Mouse (Mus musculus) left cerebral cortex, adult 2 months (tissue): ENCODE data around the gene Ahsa2. TPM values are rescaled to one million over a fixed set of nuclear protein-coding genes. Genes with fewer than 3 reads are reported as not detected.
"Not testable (repeated sequence)": the region's sequence is repeated elsewhere in the genome, so short reads cannot be mapped to it uniquely, and the experiment has no call there.

ENCODE experiments used
- DNase-seq, 2 experiments: peaks; one replicate each; pipeline ENCODE4 v3.0.0; 2021 to 2022; ENCODE audit warnings: low spot score in 2 of 2, mixed read lengths in 1 of 2; ENCODE audit errors: extremely low spot score in 1 of 2
- H3K27ac ChIP-seq: fragments of 200-600 bp; 2 replicates; pipeline ENCODE4 v1.8.1; 2022
- H3K4me3 ChIP-seq: fragments of 200-600 bp; 2 replicates; pipeline ENCODE4 v1.8.1; 2022
- CTCF ChIP-seq: fragments of 200-600 bp; IDR thresholded peaks from 2 replicates; pipeline ENCODE4 v1.8.1; 2022; ENCODE audit warnings: antibody characterized with exemption, mild to moderate bottlenecking, moderate library complexity
- intact Hi-C: fragments of 180-260 bp; cut with DNase I; formaldehyde crosslinking; loops from one replicate; pipeline ENCODE4 v1.15.1; 2025
- long read RNA-seq, 2 experiments: library from polyadenylated mRNA; stranded (forward); transcript quantifications; one replicate each; pipeline ENCODE4 v2.0.0; 2021; ENCODE audit warnings: borderline mapping rate in 2 of 2
- total RNA-seq, 2 experiments: library from RNA; stranded (reverse); gene quantifications; 2 replicates each; pipeline ENCODE4 v1.2.3; 2021

Gene Ahsa2
- 10 to 100 TPM; 44.5 to 49.5 TPM for total RNA-seq
- long read RNA-seq, experiment 1, transcript Ahsa2-201 (9 exons, 3,023 nt) = major isoform, 12 of 19 reads
- long read RNA-seq, experiment 1, partial matches to known transcripts = 0 of 19 reads
- long read RNA-seq, experiment 1, other reads (novel, unspliced or antisense) = 4 of 19 reads
- long read RNA-seq, experiment 2, transcript Ahsa2-201 (9 exons, 3,023 nt) = major isoform, 6 of 23 reads
- long read RNA-seq, experiment 2, partial matches to known transcripts = 3 of 23 reads
- long read RNA-seq, experiment 2, other reads (novel, unspliced or antisense) = 11 of 23 reads

GRCm38 (mm10) chr11:23497718-23498509 lies at the start of gene Ahsa2:
TSS of gene Ahsa2 (minus strand) at chr11:23498030.
- peak; percentile 92 to 94 for DNase-seq
- Histone ChIP-seq H3K4me3 (peak within 1 kb of the TSS; percentile 73), H3K27ac (peak within 1 kb of the TSS; percentile 86)
- no peak for TF ChIP-seq CTCF
- intact Hi-C loops = loop anchor here (2.0 to 5.0 kb wide), 2 partner anchors 69 to 134 kb away; partner anchors contain the start of gene 0610010F05Rik

DNA sequence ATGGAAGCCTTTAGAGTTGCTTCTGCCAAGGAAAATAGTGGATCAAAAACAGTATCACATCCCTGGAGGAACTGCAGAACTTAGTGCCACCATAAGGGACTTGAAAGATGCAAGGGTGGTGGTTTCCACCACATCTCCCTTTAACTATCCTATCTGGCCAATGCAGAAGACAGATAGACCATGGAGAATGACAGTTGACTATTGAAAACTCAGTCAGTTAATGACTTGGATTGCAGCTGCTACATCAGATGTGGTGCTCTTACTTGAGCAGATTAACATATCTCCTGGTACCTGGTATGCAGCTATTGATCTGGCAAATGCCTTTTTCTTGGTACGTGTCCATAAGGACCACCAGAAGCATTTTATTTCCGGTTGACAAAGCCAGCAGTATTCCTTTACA lies 39.6 kb upstream of the Ahsa2 start:
- no peak for DNase-seq
- intact Hi-C loops = no loop called here
- Histone ChIP-seq H3K27ac (no peak overlapping the region), H3K4me3 (no peak overlapping the region)
- no peak for TF ChIP-seq CTCF

GRCm38 (mm10) chr11:23520473-23521205 lies 22.8 kb upstream of the Ahsa2 start, which contains the start of gene 1700093K21Rik:
TSS of gene 1700093K21Rik (minus strand) at chr11:23521155.
- H3K4me3 ChIP-seq = no peak within 1 kb of the TSS
- intact Hi-C loops = no loop called here
- TF ChIP-seq CTCF = no peak
- DNase-seq = no peak
- H3K27ac ChIP-seq = no peak within 1 kb of the TSS

DNA sequence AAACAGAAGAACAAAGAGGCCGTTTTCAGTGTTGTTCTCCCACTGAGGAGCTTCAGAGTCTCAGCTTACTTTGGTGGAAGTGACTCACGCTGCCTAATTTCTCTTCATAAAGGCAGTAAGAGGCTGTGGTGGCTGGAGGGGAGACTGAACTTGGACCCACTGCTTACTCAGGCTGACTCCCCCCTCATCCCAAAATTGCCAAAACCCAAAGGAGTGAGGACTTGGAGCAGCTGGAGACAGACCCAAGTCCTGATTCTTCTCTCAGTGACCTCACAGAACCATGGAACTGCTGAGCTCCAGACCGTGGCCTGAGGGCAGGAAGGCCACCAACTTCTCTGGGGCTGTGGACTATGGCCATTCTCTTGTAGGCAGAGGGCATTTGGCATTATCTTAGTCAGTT lies 21.2 kb upstream of the Ahsa2 start:
- DNase-seq = no peak
- TF ChIP-seq CTCF = no peak
- Histone ChIP-seq H3K27ac (no peak overlapping the region), H3K4me3 (no peak overlapping the region)
- intact Hi-C loops = no loop called here

GRCm38 (mm10) chr11:23515315-23515714 lies 17.5 kb upstream of the Ahsa2 start:
- DNase-seq = no peak
- intact Hi-C loops = no loop called here
- TF ChIP-seq CTCF = no peak
- Histone ChIP-seq H3K27ac (no peak overlapping the region), H3K4me3 (no peak overlapping the region)

DNA sequence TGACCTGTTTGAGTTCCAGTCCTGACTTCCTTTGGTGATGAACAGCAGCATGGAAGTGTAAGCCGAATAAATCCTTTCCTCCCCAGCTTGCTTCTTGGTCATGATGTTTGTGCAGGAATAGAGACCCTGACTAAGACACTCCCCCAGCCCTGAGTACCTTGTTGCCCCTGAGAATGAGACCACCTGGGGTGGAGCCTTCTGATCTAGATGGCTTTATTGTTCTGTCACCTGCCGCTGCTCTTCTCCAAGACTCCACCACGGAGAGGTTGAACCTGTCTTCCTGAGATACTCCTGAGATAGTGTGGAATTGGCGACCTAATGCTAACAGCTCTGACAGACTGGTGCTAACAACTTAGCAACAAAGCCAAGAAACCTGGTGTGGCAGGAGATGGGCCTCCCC lies 17.0 kb upstream of the Ahsa2 start:
- DNase-seq, H3K4me3 ChIP-seq, intact Hi-C loops, H3K27ac ChIP-seq: not testable (repeated sequence)

DNA sequence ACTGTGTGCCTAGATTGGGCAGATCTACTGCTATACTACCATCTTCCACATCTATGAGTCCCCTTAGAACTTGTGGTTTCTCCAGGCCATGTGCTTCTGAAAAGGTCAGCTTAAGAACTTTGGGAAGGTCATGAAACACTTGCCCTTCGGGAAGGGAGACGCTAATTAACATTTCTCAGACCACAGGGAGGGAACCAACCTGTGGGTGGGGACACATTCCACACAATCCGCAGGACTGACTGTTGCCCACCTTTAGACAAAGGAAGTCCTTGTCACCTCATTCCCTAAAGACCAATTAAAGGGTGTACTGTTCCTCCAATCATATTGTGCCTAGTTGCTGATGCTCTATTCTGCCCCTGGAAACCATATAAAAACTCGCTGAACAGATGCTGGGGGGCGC lies 7.0 kb upstream of the Ahsa2 start:
- H3K27ac ChIP-seq, intact Hi-C loops, DNase-seq, H3K4me3 ChIP-seq: not testable (repeated sequence)

DNA sequence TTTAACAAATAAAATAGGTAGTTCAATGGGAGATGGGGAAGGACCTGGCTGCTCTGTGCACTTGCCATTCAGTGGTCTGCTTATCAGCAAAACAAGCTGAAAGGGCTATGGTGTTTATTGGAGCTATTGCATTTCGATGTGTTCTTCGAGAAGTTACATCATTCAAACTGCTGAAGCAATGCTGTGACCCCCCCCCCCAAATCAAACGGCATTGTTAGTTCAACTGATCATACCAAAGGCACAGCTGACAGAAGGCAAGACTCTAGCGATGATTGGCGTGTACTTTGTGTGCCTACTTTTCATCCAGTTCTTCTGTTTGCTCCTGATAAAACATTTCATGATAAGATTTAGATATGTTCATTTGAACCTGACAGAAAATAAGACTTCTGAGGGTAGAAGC lies 779 bp upstream of the Ahsa2 start:
- Histone ChIP-seq H3K4me3 (peak overlapping the region; percentile 73), H3K27ac (peak overlapping the region; percentile 71; the same call in 1 of the 2 replicates)
- no peak for TF ChIP-seq CTCF
- intact Hi-C loops = loop anchor here (2.0 to 5.0 kb wide), 2 partner anchors 68 to 134 kb away; partner anchors contain the start of gene 0610010F05Rik
- DNase-seq = no peak

DNA sequence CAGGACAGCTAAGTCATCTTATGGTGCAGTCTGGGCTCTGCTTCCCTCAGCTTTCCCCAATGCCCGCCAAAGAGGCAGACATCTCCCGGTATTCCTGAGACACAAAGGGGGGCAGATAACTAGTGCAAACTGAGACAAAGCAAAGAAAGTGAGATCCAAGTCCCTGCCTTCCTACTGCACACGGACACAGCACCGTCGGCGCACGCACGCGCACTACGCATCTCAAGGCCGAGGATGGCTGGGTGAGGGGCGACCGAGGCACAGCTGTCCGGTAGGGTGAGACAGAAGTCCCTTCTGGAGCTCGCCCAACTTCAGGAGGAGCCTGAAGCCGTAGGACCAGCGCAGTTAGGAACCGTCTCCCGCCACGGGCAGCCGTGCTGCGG lies 504 bp downstream of the Ahsa2 start:
- no peak for TF ChIP-seq CTCF
- H3K4me3 ChIP-seq = peak overlapping the region; percentile 73
- H3K27ac ChIP-seq = peak overlapping the region; percentile 86
- DNase-seq = peak; percentile 62 to 72
- intact Hi-C loops = loop anchor here (5.0 kb wide), 1 partner anchor 135 kb away; the partner anchor contains the start of gene 0610010F05Rik

- intact Hi-C loops = loop anchor here (5.0 kb wide), 1 partner anchor 136 kb away; the partner anchor contains the start of gene 0610010F05Rik
- H3K4me3 ChIP-seq = peak overlapping the region; percentile 73
- no peak for TF ChIP-seq CTCF
- DNase-seq = no peak
- H3K27ac ChIP-seq = peak overlapping the region; percentile 9; the same call in 1 of the 2 replicates
These were observed 1.2 kb downstream of the Ahsa2 start for GRCm38 (mm10) chr11:23496661-23497060.

- H3K27ac ChIP-seq = no peak overlapping the region
- no peak for DNase-seq
- H3K4me3 ChIP-seq = no peak overlapping the region
- TF ChIP-seq CTCF = no peak
- intact Hi-C loops = loop anchor here (5.0 kb wide), 1 partner anchor 137 kb away; the partner anchor contains the start of gene 0610010F05Rik
These were observed 2.6 kb downstream of the Ahsa2 start for GRCm38 (mm10) chr11:23495231-23495630.
